Mouse (Mus musculus): ENCODE results near the gene Sbk3.
"Not testable (repeated sequence)": the region's sequence is repeated elsewhere in the genome, so short reads cannot be mapped to it uniquely, and the experiment has no call there.

Gene Sbk3

GRCm38 (mm10) chr7:4971068-4971467 lies at the start of gene Sbk3:
TSS of gene Sbk3 (minus strand) at chr7:4971168.
- no peak for DNase-seq

- no peak for DNase-seq
These were observed 49.7 kb upstream of the Sbk3 start for GRCm38 (mm10) chr7:5020685-5021084.

- DNase-seq, result peak; percentile 99
These were observed 49.2 kb upstream of the Sbk3 start, which contains the start of the genes Zfp865 and Ccdc106 for GRCm38 (mm10) chr7:5020000-5020681. TSS of gene Zfp865 (plus strand) at chr7:5020376. TSS of gene Ccdc106 (plus strand) at chr7:5020553.

GRCm38 (mm10) chr7:5019576-5019975 lies 48.6 kb upstream of the Sbk3 start:
- DNase-seq, result not testable (repeated sequence)

- DNase-seq, result no peak
These were observed 47.0 kb upstream of the Sbk3 start for GRCm38 (mm10) chr7:5017931-5018330.

- no peak for DNase-seq
These were observed 46.4 kb upstream of the Sbk3 start for GRCm38 (mm10) chr7:5017352-5017751.

GRCm38 (mm10) chr7:5016920-5017319 lies 46.0 kb upstream of the Sbk3 start:
- no peak for DNase-seq

- DNase-seq, result no peak
These were observed 45.1 kb upstream of the Sbk3 start for GRCm38 (mm10) chr7:5016057-5016456.

GRCm38 (mm10) chr7:5015118-5016001 lies 44.4 kb upstream of the Sbk3 start, which contains the start of gene Gm44973:
TSS of gene Gm44973 (plus strand) at chr7:5015496.
- DNase-seq, result peak; percentile 95

GRCm38 (mm10) chr7:5014251-5015117 lies 43.5 kb upstream of the Sbk3 start, which contains the start of the genes Zfp524 and Fiz1:
TSS of gene Zfp524 (plus strand) at chr7:5014415.
TSS of gene Fiz1 (minus strand) at chr7:5014697.
- peak; percentile 97 for DNase-seq

GRCm38 (mm10) chr7:5012681-5013513 lies 41.9 kb upstream of the Sbk3 start:
- DNase-seq, result no peak

GRCm38 (mm10) chr7:5008229-5008628 lies 37.3 kb upstream of the Sbk3 start:
- no peak for DNase-seq

- DNase-seq, result not testable (repeated sequence)
These were observed 31.9 kb upstream of the Sbk3 start for GRCm38 (mm10) chr7:5002876-5003275.

- no peak for DNase-seq
These were observed 28.9 kb upstream of the Sbk3 start for GRCm38 (mm10) chr7:4999876-5000275.

- DNase-seq, result no peak
These were observed 26.0 kb upstream of the Sbk3 start for GRCm38 (mm10) chr7:4996934-4997333.

- DNase-seq, result peak; percentile 90
These were observed 25.3 kb upstream of the Sbk3 start, which contains the start of gene Zfp579 for GRCm38 (mm10) chr7:4996003-4996895. TSS of gene Zfp579 (minus strand) at chr7:4996158.

GRCm38 (mm10) chr7:4995268-4996002 lies 24.5 kb upstream of the Sbk3 start:
- DNase-seq, result no peak

- DNase-seq, result no peak
These were observed 23.2 kb upstream of the Sbk3 start for GRCm38 (mm10) chr7:4993999-4994788.
